Mouse (Mus musculus) testis, postnatal 14 days (tissue): ENCODE measurements at regions not wholly inside any gene's neighbourhood (a gene's known extent, or its start where the extent isn't known, plus 50 kb on each side); places are given as distances from the start of the nearest gene placed in this dataset.

ENCODE experiments used
- DNase-seq: peaks from one replicate; pipeline ENCODE4 v3.0.0; 2021; ENCODE audit warnings: low spot score

DNA sequence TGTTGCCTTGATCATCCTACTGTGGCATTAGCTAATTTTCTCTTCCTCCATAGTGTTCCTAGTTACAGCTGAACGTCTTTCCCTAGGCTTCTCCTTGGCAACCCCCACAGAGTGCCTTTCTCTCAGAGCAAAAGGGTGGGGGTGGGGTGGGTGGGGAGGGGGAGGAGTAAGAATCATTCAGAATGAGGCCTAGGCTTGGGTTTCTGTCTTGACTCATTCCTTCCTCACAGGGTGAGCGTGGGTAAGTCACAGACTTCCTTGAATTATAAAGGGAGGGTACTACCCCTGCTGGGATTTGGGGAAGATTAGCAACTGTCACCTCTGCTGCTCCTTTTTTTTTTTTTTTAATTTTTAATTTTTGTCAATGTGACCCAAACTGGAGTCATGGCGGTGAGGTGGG, 114.5 kb downstream of the Dhx35 start:
- no peak for DNase-seq

DNA sequence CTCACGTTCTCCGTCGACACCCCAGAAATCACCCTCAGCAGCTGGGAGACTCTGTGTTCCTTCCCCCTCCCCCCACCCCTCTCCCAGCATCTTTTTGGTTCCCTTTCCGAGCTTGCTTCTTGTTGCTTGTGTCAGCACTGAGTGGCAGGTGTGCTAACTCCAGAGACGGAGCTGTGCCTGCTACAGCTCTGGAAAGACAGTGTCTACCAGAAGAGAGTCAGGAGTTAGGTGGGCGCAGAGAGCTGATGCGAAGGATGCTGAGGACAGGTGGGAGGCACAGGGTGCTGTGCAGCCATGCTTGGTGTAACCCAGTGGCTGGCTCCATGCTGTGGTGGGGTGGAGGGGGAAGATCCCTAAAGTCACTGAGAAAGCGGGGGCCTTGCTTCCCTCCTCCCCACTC, 115.7 kb downstream of the Dhx35 start:
- no peak for DNase-seq

DNA sequence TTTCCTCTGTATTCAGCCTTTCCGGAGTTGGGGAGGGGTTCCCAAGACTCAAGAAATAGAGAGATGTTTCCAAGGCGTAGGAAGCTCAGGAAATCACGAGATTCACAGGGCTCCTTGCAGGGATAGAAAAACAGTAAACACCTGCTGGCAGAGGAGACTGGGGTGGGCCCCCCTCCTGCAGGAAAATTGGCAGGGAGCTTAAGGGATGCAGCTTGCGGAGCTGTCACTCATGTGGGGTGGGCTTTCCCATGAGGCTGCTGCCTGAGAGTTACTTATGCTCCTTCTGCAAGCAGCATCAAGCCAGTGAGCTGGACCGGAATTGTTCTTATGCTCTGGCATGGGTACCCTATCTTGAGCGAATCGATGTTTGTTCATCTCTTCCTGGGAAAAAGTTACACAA, 116.6 kb downstream of the Dhx35 start:
- no peak for DNase-seq

DNA sequence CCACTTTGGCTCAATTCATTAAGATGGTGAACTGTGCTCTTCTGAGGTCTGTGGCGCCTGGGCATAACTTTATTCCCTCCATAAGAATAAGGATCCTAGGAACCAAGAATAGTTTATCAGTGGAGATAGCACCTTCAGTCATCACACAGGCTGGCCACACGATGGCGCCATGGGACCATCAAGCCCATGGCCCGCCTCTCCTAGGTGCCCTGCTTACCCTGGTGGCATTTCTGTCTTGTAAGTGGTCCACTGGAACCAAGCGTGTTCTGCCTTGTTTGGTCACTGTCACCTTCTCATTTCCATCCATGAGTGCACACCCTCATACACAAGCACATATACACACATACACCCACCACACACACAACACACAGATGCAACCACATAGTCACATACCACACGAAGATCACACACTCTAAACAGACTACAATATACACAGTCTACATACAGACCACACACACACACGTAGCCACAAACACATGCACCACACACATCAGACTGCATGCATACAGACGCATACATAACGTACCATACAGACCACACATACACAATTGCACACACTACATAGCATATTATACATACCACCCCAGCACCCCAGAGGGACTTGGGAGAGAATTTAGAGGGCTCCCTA, 118.1 kb downstream of the Dhx35 start:
- no peak for DNase-seq

DNA sequence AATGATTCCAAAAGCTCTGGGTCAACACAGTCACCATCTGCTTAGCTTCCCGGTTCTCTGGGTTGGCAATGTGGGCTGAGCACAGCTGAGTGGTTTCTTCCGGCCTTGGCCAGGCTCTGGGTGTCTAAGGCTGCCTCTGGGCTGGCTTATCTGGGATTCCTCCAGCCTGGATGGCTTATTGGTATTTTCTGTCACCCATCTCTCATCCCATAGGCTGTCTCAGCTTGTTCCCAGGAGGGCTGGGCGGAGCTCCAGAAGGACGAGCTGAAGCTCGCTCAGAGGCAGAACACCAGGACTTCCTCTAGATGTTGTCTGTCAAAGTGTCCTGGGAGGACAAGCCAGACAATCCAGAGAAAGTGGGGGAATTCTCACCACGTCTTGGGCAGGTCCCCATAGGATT, 122.8 kb downstream of the Dhx35 start:
- DNase-seq = no peak

DNA sequence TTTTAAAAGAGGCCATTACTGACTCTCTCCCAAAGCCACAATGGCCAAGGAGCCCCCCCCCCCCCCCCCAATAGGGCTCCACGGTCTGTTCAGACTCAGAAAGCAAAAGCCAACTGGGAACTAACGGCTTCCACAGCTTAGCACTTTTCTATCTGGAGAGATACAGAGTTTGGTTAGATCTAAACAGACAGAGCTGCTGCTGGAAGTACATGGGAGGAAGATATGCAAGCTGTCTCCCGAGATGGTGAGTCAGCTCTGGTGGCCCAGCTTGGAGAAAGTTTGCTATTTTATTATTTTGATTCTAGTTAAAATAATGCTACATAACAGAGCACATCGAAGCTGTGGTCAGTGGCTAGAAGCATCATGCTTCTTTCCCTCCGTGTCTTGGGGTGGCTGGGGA, 123.7 kb downstream of the Dhx35 start:
- no peak for DNase-seq

DNA sequence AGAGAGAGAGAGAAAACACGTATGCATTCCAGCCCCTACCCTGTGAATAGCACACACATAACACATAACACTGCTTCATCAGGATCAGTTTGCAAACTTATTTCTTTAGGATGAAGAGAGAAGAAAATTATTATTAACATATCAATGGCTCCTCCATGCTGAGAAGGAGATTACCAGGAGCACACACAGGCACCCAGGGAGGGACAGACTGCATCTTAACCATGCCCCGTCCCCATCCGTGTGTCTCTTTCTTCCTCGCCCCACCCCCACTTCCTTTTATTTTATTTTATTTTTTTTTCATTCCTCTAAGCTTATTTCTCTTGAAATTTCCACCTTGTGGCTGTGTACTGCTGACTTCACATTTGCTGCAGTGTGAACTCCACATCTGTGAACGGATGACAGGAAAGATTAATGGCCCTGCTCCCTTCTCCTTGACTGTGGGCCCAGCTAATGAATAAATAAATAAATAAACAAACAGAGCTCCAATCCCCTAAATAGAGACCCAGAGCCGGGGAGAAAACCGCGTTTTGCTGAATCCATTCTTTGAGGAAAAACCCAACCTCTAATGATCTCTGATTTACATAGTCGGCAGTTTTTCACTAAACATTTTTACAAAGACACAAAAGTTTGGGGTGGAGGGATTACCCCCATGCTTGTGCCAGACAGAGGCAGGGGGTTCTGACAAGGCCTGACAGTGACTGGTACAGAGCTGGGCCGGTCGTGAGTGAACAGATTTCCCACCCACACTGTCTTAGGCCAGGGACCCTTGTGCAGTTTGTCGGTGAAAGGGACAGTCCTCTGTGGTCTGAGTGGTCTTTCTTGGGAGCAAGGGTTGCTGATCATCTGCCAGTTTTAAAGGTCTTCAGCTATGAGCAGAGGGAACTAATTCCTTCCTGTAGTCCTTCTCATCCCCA, 127.0 kb downstream of the Dhx35 start:
- DNase-seq = no peak

DNA sequence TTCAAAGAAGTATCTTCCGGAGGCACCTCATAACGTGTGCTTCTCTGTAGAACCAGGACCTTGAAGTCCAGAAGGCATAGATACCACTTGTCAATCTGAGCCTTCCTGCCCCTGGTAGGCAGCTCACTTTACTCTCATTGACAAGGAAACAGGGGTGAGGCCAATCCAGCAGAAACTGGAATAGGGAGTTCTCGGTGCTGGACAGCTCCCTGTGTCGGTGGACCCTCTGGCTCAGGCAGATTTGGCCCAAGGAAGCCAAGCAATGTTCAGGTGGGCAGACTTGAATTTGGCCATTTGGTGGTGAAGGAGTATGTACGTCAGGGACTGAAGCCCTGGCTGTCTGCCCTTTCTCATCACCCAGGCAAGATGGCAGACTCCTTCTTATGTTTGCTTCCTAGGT, 128.2 kb downstream of the Dhx35 start:
- no peak for DNase-seq

DNA sequence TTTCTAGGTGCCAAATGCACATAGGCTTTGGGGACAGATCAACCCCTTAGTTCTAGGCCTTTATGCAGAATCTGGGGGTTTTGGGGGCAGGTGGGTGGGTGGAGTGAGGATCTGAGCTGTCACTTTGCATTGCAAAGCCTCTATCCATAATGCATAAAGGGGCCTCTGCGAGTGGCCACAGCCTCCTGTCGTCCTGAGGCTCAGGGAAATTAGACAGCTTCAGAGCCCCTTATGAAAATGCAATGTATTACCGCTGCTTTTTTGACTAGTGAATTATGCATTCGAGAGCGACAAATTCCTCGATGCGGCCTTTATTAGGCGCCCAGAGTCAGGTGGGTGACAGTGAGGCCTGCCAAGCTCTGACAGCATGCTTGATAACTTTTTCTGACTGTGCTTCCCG, 134.9 kb downstream of the Dhx35 start:
- DNase-seq = no peak

DNA sequence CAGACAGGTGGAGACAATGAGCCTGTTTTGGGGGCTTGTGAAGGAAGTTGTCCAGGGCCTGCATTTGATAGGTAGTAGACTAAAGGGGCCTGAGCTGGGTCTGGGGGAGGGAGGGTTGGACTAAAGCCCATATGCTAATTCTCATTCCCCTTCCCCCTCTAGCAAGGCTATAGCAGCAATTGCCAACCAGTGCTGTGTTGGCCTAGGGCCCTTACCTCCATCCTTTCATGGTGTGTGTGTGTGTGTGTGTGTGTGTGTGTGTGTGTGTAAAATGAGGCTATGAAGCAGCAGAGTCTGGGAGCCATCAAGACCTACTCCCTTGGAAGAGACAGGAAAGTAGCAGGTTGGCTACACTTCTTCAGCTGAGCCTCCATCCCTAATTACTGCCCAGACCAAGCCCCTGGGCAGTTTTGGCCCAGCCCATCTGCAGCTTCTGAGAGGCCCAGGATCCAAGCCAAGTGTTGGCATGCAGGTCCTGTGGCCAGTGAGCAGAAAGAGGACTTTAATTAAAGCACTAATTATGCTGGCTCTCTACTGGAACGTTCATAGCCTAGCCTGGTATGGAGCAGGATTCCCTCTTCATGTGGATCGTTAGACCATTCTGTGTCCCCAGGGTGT, 143.4 kb downstream of the Dhx35 start:
- no peak for DNase-seq

DNA sequence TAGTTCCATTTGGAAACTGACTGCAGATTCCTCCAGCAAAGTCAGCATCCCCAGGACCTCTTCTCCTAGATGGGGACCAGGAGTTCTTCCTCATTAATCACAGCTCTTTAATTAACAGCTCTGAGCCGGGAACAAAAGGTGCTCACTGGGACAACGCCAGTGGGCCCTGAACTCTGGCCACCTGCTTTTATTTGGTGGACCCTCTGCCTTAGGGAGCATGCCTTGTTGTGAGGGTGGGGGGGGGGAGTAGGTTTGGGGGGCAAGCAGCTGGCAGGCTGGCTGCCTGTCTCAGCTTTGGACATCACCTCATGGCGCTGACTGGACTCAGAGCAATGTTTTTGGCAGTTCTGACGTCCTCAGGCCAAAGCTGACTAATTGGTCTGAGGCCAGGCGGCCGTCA, 154.8 kb downstream of the Dhx35 start:
- no peak for DNase-seq

DNA sequence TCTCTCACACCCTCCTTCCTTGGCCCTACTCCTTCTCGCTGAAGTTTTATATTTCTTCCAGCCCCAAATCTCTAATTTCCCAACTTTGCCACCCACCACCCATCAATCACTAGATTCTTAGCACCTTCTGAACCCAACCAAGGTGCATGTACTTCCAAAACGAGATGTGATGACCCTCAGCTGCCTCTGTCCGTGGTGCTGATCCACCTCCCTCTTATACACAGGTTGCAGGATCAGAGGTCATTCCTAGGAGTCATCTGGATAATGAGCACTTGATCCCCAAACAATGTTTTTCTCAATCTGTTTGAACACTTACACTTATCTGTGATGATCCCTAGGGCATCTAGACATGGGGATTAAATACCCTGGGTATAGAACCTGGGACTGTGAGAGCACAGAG, 156.5 kb downstream of the Dhx35 start:
- DNase-seq = no peak

DNA sequence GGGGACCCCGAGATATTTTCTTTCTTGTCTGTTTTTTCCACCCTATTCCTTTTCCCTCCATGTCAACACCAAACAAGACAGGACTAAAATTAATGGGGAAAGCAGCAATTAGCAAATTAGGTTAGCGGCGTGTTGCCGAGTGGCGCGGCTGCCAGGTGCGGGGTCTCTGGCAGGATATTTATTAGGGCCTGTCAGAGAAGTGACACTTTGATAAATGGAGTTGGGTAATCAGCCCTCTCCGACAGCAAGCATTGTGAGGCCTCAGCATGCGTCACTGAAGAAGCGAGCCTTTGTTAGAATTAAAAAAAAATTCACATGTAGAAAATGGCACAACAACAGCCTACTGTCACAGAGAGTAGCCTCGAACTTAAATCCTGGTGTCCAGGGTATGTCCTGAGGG, 162.3 kb downstream of the Dhx35 start:
- no peak for DNase-seq

DNA sequence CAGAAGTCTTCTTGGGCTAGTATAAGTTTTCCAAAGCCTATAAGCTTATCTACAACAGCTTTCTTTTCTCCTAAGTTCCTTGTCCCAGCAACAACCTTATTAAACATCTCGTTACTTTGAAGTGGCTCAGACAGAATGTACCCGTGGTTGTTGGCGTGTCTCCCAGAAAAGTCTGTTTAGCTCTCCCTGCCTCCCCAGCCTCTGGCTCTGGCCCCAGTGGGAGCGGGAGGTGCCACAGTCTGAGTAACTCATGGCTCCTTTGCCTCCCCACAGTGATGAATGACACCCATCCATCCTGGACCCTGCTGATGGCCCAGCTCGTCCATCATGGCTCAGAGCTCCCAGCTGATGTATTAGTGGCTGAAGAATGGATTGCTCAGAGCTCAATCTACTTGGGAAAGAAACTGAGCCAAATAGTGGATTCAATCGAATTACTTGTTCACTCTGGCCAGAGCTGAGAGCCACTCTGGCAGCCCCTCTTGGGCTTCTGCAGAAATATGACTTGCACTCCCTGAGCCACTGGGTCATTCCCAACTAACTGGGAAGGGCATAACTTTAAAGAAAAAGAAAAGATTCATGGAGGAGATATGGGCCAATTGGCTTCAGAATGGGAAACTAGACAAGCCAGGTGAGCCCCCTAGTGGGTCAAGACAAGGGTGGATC, 170.5 kb downstream of the Dhx35 start:
- peak; percentile 48 for DNase-seq

DNA sequence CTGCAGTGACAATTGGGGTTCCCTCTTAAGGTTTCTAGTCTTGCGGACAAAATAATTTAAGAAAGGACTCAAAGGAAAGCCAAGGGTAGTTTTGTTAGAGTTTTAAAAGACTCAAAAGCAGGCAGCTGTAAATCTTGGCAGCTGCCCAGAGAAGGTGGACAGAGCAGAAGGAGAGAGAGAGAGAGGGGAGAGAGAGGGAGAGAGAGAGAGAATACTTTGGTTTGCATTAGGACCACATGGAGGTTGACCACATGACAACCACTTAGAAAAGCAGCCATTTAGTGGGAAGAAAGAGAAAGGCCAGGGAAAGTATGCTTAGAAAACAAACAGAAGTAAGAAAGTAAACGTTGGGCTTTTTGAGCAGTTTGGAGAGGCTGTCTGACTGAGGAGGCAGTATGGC, 177.6 kb downstream of the Dhx35 start:
- no peak for DNase-seq

DNA sequence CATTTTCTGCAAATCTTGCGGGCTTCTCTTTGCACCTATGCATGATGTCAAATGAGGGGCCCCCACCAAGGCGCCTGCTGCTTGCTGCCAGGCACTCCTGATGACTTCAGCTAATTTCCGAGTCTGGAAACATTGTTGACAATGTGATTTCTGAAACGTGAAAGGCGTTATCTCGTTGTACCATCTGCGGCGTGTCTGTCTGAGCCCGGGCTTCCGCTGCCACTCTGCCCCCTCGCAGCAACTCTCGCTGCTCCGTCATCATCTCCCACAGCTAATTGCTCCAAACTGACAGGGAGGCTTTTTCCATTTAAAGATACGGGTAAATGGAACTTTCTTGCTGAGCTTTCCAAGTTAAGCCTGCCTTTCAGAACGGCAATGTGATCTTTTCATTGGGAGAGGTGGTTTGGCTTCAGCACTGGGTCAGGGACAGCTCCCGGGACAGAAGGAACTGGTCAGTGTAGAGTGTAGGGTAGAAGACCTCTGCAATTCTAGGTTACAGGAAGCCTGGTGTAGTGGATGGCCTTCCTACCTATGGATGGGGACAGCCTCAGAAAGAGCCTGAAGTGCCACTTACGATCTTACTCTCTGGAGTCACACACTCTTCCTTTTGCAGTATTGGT, 191.0 kb downstream of the Dhx35 start:
- DNase-seq = peak; percentile 12

DNA sequence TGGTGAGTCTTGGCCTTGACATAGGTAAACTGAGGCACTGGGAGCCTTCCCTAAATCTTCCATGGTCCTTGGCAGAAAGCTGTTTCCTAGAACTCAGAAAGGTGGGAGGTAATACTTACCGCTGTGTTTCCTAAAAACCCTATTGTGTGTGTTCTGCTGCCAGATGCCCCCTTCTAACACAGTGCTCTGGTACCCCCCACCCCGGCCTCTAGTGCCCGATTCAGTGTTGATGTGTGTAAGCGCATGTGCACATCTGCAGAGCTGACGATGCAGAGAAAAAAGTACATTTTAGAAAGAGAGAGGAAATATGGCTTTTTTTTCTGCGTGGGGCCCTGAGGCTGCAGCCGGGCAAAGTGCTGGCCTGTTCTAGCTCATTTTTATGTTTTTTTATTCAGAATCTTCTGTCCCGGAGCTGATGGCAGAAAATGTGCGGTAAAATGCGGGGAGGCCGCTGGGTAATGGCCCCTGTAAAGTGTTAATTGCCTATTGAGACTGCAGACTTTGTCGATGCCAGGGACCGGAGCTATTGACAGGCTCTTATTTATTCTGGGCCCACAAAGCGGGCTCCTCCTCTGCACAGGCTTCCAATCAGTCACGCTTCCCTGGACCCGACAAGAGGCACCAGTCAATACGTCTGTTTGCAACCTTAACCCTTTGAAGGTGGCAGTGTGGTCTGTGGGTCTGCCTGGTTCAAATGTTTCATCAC, 208.0 kb downstream of the Dhx35 start:
- DNase-seq = no peak

DNA sequence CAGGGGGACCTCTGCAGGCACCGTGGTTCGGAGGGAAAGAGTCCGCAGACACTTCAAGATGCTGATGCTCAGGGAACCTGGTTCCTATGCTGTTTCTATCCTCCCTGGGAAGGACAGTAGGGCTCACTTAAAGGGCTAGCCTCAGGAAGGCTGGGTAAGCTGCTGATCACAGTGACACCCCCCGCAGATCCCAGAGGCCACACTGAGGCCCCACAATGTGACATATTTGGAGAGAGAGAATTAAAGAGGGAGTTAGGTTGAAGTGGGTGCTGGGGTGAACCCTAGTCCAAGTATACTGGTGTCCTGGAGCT, 208.5 kb downstream of the Dhx35 start:
- no peak for DNase-seq

DNA sequence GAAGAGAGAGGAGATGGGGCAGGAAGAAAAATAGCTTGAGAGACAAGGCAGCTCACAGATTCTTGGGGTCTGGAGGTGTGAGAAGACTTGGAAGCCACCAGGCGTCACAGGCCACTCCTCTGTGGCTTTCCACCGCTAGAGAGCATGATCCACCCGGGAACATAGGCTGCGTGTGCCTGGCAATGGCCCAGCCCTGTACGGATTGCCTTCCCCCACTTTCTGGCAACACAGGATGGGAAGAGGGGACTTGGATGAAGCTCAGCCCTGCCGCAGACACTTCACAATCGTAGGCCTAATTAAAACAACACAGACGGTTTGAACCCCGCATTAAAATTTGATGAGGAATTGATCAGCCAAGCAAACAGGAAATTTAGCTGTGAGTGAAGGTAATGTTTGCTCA, 209.8 kb downstream of the Dhx35 start:
- DNase-seq = no peak

DNA sequence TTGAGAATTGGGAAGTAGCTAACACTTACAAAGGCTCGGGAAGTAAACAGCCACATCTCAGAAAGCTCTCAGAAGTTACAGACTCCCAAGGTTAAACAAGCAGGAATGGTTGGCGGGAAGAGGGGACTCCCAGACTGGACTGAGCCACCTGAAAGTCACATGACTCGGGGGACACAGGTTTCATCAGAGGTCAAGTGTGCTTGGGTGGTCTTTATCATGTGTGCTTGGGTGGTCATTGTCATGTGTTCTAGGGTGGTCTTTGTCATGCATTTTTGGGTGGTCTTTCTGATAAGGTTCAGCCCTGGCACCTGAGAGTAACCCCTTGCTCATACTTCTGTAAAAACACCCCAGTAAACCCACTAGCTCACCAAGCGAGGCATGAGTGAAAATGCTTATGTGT, 218.1 kb downstream of the Dhx35 start:
- no peak for DNase-seq

DNA sequence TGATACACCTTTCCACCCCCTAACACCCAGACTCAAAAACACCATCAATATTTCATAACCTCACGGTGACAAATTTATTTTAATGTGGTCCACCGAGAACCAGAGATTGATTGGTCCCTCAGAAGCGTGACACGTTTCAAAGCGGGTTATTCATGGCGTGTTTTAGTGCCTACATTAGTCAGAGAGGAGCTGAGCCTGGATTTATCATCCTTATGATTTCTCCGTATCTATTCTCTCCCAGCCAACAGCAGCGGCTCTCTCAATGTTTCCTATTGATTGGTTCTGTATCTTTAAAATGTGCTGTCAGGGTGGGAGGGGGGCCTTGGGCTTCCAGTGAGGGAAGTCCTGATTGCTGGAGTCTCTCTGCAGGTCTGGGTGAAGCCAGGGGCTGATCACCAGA, 219.9 kb downstream of the Dhx35 start:
- no peak for DNase-seq
